Mouse (Mus musculus): ENCODE measurements around the gene March7.

DNA sequence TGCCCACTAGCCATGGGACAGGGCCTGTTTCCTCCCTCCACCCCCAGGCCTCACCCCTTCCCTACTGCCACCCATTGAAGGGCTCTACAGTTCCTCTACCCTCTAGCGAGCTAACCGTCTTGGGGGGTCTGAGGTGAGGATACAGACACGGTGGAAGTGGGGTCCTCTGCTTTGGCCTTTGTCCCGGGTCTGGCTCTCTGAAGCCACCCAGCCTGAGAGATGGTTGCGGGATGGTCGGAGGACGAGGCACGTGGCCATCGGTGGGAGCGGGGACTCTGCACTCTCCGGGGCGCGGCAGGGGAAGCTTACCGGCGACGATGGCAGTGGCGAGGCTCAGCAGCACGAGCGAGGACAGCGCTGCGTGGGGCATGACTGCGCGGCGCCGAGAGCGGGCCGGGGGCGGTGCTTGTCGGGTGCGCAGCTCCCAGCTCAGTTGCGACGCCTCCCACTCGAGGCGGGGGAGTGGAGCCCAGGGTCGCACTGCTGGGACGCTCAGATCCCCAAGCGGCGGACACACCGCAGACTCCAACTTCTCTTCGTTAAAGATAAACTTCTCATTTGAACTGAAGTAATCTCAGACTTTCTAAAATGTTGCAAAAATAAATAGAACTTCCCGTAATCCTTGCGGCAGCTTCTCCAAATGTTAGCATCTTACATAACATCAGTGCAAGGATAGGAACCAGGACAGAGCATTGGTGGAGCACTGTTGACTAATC, 74.2 kb downstream of the March7 start:
- TF ChIP-seq CTCF (IDR thresholded peaks at IDR 0.05; ENCODE audit: extremely low read depth, insufficient read depth, low read length) (no peak), POLR2A (IDR thresholded peaks at IDR 0.05; ENCODE audit: extremely low read depth, insufficient read depth, low read length) (no peak)

All from cortical plate, adult 2 months (tissue).